Mouse (Mus musculus): Measurements from ENCODE around the gene Mrpl44.

Mrpl44 gene

DNA sequence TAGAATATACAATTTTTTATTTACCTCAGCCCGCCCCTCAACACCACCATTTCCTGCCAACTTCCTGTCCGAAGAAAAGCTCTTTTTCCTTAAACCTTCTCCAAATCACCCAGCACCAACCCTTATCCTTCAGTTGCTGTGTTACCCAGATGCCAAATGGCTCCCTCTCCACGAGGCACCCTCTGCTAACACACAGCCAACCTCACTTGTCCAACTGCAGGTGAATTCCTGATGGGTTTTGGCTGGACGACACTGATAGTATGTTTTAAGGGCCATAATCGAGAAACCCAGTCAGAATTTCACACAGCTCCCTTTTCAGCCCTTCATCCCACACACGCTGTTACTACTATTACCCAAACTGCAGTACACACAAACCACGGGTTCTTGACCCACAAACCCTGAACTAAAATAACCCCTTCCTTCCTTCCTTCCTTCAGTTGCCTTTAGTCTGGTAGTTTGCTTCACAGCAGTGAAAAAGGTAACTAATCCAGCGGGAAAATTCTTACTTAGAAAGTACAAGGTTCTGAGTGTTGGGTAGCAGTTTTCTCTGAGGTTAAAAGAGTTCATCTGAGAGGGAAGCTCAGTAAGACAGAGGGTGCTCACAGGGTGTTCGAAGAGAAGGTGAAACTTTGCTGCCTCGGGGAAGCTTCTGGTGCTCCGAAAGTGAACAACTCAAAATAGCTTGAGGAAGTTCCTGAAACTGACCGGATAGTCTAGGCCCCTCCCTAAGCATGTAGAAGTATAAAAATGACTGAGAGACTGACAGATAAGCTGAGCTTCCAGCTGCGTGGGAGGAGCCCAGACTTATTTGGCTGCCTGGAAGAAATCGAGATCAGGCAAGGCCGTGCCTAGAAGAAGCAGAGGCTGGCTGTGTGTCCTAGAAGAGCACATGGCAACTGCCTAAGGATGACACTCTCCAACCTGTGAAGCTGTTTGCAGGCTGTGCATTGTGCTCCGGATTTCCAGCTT, 13.3 kb upstream of the Mrpl44 start:
- no peak for DNase-seq

DNA sequence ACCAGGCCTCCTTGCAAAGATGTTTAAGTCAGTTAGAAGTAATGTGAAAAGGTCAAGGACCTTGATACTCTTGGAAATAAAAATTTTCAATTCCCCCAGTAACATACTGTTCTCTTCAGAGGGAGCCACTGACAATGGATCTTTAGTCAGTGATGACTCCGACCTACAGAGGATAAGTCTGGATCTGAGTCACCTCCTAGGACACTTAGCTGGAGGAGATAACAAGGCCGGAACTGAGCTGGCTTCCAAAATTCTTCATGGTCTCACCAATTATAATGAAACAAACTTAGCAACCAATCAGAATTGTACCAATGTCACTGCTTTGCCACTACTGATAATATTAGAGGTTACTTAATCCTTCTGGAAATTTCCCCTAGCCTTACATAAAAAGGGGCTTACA, 11.8 kb upstream of the Mrpl44 start:
- DNase-seq: no peak

DNA sequence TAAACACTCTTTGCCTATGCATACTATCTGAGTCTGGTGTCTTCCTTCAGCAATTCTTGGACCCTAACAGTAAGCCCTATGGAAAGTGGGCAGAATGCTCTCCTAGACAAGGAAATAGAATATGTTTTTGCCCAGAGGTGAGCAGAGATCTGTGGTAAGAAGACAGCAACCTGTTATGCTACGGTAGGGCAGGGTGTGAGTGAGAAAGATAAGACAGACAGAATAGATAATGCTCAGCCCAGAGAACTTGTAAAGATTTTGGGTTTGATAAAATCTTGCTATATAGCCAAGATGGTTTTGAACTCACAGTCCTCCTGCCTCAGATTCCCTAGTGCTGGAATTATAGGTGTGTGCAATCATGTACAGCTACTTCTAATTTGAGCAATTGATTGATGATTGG, 11.3 kb upstream of the Mrpl44 start:
- no peak for DNase-seq

DNA sequence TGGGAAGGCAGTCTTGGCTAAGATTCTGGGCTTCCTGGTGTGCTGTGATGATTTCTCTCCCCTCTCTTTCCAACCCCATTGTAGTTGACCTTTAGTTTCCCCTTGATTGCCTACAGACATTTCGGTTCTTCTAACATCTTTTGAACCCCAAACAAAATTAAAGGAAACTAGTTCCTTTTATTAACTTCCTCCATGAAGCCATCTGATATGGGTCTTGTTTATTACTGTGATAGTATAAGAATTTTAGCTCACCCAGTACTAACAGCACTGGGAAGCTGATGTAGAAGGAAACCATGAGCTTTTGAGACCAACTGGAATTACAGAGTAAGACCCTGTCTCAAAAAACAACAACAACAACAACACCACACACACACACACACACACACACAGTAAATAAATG, 7.6 kb upstream of the Mrpl44 start:
- DNase-seq: no peak

DNA sequence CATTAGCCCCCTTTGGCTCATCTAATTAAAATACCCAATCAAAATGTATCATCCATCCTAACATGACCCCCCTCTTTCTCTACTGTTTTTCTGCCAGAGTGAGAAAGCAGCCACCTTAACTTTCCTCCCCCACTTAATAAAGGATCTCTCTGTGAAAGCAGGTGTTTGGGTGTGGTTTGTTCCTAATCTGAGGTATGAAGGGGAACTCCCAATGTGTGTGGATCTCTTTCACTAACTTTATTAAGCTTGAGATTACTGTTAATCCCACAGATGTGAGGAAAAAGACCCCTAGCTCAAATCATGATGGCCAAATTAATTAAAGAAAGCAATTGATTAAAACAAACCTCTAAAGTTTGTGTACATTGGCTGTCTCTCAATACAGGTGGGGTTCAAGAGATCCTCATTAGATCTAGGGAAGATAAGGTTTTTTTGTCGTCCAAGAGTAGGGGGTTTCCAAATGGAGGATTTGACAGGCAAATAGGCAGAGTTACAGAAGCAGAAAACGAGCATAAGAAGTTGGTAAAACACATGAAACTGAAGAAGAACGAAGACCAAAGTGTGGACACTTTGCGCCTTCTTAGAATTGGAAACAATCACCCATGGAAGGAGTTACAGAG, 1.5 kb upstream of the Mrpl44 start:
- no peak for DNase-seq

DNA sequence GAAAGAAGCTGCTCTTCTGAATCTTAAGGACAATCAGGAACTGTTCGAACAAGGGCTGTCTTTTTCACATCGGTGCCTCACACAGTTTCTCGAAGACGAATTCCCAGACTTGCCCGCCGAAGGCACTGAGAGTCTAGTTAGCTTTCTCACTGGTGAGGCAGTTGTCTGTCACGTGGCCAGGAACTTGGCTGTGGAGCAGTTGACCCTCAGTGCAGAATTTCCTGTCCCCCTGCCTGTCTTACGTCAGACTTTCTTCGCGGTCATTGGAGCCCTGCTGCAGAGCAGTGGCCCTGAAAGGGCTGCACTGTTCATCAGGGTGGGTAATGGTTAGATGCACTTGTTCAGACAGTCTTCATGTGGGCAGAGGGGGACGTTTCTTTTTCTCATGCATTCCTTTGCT, 2.2 kb downstream of the Mrpl44 start:
- no peak for DNase-seq

DNA sequence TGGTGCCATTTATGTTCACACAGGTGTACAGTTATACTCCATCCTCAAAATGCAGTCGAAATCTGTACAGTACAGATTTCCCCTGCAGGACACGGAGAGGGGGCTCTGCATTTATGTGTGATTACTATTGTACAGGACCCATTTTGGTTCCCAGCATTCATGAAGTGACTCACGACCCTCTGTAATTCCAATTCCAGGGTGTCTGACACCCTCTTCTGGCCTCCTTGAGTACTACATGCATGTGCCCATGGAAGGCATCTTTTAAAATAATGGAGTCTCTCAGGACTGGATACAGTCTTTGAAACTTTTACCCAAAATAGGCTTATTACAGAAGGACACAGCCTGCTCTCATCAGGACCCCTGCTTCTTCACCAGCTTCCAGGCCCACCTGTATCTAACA, 6.6 kb downstream of the Mrpl44 start:
- DNase-seq: no peak

DNA sequence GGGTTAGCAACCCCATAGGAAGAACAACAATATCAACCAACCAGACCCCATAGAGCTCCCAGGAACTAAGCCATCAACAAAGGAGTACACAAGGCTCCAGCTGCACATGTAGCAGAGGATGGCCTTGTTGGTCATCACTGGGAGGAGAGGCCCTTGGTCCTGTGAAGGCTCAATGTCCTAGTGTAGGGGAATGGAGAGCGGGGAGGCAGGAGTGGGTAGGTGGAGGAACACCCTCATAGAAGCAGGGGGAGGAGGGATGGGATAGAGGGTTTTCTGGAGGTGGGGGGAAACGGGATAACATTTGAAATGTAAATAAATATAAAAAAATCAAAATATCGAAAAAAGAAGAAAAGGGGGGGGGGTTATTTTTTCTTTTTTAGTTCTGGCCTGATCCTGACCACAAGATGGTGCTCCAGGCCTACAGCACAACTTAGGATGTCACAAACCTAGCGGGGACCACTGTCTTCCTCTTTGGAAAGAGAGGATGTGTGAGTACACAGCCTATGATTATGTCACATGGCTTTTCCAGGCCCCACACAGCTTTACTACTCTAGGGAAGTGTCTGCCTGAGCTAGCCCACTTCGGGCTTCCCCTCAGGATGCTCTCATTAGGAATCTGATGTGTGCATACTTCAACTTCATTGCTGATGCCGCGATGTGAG, 10.6 kb downstream of the Mrpl44 start:
- peak in 1 of 2 experiments; percentile 49 for DNase-seq

DNA sequence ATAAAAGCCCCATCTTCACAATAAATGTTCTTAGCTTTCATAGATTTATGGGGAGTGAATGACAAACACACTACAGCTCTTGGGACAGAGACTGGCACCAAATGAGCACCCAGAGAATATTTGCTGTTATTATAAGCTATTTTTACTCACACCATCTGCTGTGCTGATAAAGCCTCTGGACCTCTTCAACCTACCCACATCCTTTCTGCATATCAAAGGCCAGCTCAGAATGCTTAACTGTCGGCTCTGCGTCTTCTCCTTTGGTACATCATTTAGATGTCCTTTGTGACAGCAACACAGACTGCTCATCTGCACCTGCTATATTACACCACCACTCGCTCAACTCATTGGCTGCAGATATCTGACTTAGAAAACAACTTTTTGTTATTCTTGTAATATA, 21.3 kb downstream of the Mrpl44 start:
- DNase-seq: no peak

DNA sequence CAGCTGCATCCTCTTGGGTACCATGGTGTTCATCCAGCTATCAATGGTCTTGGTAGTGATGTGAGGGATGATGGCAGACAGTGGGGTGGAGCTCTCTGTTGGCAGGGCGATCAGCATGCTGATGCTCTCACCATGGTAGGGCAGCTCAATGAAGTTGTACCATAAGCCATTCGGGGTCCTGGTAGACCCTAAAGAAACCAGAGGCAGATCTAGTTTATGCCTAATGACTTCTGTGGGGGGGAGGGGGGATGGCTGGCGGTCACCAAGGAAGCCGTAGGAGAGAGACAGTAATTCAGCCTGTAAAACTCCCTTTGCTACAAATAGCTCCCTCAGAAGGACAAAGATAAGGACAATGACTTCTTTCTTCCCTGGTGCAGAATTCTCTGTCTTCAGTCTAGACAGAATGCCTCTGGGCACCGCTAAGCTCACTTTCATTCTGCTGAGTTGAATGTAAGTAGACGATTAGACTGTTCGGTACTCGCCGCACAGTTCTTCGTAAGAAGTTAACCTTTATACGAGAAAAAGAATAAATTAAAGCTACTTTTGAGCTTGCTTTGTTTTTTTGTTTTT, 27.1 kb downstream of the Mrpl44 start:
- no peak for DNase-seq

DNA sequence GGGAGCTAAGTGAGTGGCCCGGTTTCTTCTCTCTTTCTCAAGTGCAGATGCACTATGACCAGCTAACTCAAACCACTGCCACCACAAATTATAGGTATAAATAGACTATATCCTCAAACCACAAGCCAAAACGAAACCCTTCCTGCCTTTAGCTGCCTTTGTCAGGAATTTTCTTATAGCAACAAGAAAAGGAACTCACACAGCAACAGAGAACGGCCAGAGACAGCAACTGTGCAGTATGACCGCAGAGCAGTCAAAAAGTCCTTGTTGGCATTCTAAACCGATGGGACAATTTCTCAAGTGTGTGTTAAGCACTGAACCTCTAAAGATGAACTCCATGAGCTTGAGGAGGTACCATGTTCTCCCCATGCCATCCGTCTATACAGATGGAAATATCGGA, 27.8 kb downstream of the Mrpl44 start:
- no peak for DNase-seq

DNA sequence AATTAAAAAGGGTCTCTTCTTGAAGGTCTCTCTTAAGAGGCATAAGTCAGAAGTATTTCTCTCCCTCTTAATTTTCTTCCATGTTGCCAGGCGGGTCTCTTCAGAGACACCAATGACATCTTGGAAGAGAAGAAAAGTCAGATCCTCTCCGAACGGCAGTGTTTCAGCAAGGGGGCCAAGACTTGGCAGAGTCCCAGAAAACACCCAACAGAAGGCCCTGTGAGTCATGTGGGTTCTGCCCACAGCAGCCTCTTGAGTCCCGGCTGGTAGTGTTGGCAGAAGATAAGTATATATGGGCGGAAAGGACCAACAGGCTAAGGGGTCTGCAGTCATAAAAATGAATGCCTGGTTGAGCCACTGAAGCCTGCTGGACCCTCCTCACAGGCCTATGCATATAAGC, 31.0 kb downstream of the Mrpl44 start:
- peak; percentile 35 to 58 for DNase-seq

DNA sequence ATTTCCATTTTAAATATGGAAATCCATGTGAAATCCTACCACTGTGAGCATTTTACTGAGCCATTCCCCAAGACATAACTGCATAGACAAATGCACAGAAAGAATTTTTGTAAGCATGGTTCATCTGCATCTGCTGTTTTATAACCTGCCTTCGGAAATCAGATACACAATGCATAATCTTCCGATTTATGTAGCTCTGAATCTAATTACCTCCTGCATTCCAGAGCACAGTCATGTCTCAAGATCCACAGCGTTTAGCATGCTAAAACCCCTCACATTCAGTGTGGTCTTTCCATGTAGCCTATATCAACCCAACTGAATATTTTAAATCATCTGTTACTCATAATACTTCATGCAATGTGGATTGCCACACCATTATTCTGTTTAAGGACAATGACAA, 33.6 kb downstream of the Mrpl44 start:
- no peak for DNase-seq

DNA sequence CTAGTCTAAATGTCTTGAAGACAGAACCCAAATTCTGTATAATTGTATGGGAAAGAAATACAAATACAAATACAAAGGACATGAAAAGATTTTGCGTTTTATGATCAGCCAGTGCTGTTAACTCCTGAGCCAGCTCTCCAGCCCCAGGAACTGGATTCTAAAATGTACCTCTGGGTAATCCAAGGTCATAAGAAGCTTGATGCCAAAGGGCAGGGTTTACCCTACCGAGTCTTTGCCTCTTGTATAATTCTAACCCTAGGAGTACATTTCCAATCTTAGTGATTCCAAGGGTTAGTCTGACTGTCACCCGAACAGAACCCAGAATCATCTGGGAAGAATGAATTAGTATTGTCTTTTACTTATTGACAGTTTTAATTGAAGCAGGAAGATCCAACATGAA, 39.6 kb downstream of the Mrpl44 start:
- DNase-seq: no peak

DNA sequence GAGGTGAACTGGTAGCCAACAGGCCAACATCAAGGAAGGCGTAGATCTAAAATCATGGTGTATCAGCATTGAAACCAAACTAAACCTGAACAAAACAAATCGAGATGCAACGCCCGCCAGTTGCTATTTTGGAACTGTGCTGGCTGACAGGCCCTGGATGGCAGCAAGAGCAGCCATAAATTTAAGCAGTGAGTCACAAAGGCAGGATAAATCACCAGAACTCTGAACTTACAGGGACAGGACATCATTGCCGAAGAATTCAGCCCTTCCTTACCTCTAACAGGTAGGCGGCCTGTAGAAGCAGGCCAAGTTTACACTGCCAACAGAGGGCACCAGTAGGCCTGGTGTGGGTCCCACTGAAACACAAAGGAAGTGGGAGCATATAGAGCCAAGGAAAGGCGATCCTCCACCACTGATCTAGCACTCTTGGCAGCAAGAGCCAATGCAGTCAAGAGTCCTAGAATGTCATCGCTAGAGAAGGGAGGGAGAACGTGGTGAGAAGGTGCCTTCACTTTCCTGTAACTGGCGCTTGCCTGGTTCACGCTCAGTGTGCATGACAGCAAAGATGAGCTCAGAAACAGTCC, 43.6 kb downstream of the Mrpl44 start:
- DNase-seq: no peak

DNA sequence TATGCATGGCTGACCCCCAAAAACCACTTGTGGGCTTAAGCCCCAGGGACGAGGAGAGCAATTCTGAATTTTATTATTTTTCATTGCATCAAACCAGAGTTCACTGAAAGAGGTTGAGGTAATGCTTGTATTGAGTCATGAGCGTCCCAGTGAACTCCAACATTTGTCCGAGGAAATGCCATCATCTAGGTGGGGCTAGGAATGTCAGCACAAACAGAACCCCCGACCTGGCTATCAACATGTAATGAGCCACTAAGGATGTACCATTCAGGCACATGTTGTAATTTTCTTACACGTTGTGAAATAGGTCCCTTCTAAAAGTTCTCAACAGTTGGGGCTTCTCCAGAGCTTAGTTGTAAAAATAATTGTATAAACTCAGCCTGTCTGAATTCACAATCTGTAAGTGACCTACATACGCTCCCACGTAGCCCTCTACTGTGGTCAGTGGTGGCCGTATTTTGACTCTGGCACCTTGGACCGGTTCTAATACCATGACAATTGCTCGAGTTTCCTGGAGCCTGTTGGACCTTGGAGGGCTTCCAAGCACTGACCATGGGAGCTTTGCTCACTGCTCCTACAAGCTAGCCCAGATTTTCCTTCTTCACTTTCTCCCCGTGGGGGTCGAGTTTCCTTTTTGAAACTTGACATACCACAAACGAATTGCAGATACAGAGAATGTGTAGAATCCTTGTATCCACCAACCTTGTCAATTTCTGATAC, 47.1 kb downstream of the Mrpl44 start:
- peak; percentile 59 to 66 for DNase-seq

DNA sequence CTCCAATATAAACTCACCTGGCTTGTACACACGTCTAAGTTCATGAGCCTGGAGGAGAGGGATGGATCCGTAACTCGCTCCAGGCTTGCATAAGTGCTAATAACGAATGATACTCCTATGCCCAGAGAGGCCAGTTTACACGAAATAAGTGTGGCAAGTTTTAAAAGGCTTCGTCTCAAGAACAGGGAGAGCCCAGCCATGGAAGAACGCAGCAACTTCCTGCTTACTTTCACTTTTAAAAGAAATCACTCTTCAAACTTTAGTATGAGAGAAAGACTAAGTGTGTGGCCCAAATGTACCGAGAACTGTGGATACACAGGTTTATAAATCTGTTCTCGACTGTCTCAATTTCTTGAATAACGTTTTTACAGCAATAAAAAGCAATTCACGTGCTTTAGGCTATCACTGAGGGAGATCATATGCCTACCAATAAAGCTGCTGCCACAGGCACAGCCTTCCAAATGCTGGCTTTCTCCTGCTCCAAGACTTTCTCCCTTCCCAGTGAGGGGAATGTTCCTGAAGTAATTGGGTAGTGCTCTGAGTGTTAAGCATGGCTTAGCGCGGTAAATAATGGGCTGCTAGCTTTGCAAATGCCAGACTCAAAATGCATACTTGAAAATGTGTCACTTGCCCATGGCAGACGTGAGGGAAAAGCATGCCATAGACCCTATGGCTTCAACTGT, 48.3 kb downstream of the Mrpl44 start:
- peak in 1 of 2 experiments; percentile 16 for DNase-seq
